10 mouse cellular contexts compared by ENCODE assay signal in the genomic region with DNA sequence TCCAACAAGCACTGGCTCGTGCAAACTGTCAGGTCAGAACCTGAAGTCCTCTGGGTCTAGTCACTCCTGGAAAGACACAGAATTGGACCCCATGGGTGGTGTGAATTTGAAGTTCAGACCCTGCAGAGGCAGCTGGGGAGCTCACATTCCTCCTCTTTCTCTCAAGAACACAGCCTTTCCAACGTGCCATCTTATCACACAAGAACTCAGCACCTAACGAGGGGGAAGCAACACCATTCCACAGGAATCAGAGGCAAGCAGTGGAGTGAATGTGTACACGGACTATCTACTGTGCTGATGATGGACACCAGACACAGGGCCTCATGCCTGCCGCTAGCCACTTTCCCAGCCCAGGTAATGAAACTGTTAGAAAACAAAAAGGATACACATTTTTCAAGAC. TPM values are rescaled to one million over a fixed set of nuclear protein-coding genes. Genes with fewer than 3 reads are reported as not detected.
DNase-seq lines count a peak whose midpoint lies in the region; ATAC-seq lines count a peak whose summit lies in the region.
"Had no signal": no experiment of that assay in that cellular context is flagged by ENCODE, and none has a peak within 500 bp of the region (broad histone marks: within the 10 kb centered on the region; RNA-seq: fewer than 3 reads in every experiment).

No protein-coding gene starts in this region.

- peak; percentile 34 for DNase-seq in forebrain, embryonic 11.5 days (ENCODE audit: low spot score)
- no peak for DNase-seq in limb, embryonic 10.5 days (ENCODE audit: low spot score)
- no peak for DNase-seq in embryonic facial prominence, embryonic 14.5 days (ENCODE audit: low spot score)
- DNase-seq in cerebellum, adult 11 months, result no peak
- no peak for DNase-seq in left cerebral cortex, adult 9 months (ENCODE audit: low spot score in 2 of 2)
- DNase-seq: lung, adult 18-20 months; thymus, adult 2 months had no signal

- no peak overlapping the region for H3K9ac ChIP-seq in forebrain, embryonic 11.5 days (ENCODE audit: low read length)
- no peak overlapping the region for H3K9ac ChIP-seq in forebrain, embryonic 16.5 days (replicated peaks; ENCODE audit: low read depth, low read length)
- H3K9ac ChIP-seq in limb, embryonic 12.5 days (replicated peaks), result peak overlapping the region; percentile 44; the same call in 1 of the 2 replicates
- H3K9ac ChIP-seq in embryonic facial prominence, embryonic 14.5 days (ENCODE audit: low read depth, low read length), result peak overlapping the region; percentile 99
- no peak overlapping the region for H3K9ac ChIP-seq in liver, embryonic 15.5 days

- no peak overlapping the region for H3K4me3 ChIP-seq in forebrain, embryonic 11.5 days (ENCODE audit: low read depth, low read length)
- H3K4me3 ChIP-seq in forebrain, embryonic 16.5 days (replicated peaks; ENCODE audit: low read length), result no peak overlapping the region
- H3K4me3 ChIP-seq in limb, embryonic 12.5 days (replicated peaks), result peak overlapping the region; percentile 27
- no peak overlapping the region; the same call in 1 of the 2 replicates for H3K4me3 ChIP-seq in limb, embryonic 10.5 days
- peak overlapping the region; percentile 98 for H3K4me3 ChIP-seq in embryonic facial prominence, embryonic 14.5 days (ENCODE audit: low read depth, low read length)
- peak overlapping the region; percentile 82 for H3K4me3 ChIP-seq in liver, embryonic 15.5 days (replicated peaks)

- peaks cover 12% of the 10 kb centered on the region; the same call in 1 of the 2 replicates for H3K4me1 ChIP-seq in forebrain, embryonic 11.5 days (replicated peaks; ENCODE audit: control insufficient read depth, insufficient read depth, low read length)
- H3K4me1 ChIP-seq in forebrain, embryonic 16.5 days (replicated peaks; ENCODE audit: control insufficient read depth, insufficient read depth, low read length), result peaks cover 21% of the 10 kb centered on the region
- H3K4me1 ChIP-seq in limb, embryonic 12.5 days (replicated peaks), result peaks cover 14% of the 10 kb centered on the region
- H3K4me1 ChIP-seq in limb, embryonic 10.5 days, result peaks cover 23% of the 10 kb centered on the region
- H3K4me1 ChIP-seq in embryonic facial prominence, embryonic 14.5 days (ENCODE audit: control insufficient read depth, insufficient read depth, low read length), result peaks cover 14% of the 10 kb centered on the region
- peaks cover 39% of the 10 kb centered on the region for H3K4me1 ChIP-seq in liver, embryonic 15.5 days (replicated peaks)

- no peak for ATAC-seq in forebrain, embryonic 11.5 days (replicated peaks; ENCODE audit: low FRiP score)
- ATAC-seq in forebrain, embryonic 16.5 days, result no peak
- ATAC-seq in limb, embryonic 12.5 days (ENCODE audit: insufficient number of reproducible peaks, insufficient read depth, low FRiP score, low TSS enrichment, low read depth), result no peak
- ATAC-seq in embryonic facial prominence, embryonic 14.5 days (ENCODE audit: low read depth), result no peak
- ATAC-seq in liver, embryonic 15.5 days (ENCODE audit: insufficient read depth), result no peak

- no peak overlapping the region for H3K27ac ChIP-seq in forebrain, embryonic 11.5 days (ENCODE audit: low read depth, low read length)
- no peak overlapping the region for H3K27ac ChIP-seq in forebrain, embryonic 16.5 days (ENCODE audit: low read length)
- no peak overlapping the region for H3K27ac ChIP-seq in limb, embryonic 12.5 days
- no peak overlapping the region for H3K27ac ChIP-seq in limb, embryonic 10.5 days
- H3K27ac ChIP-seq in embryonic facial prominence, embryonic 14.5 days (replicated peaks; ENCODE audit: low read depth, low read length), result no peak overlapping the region
- no peak overlapping the region for H3K27ac ChIP-seq in liver, embryonic 15.5 days (replicated peaks)

- no peak overlapping the region for H3K4me2 ChIP-seq in forebrain, embryonic 11.5 days (ENCODE audit: low read depth, low read length, severe bottlenecking)
- no peak overlapping the region for H3K4me2 ChIP-seq in forebrain, embryonic 16.5 days (ENCODE audit: low read length)
- peak overlapping the region; percentile 92 for H3K4me2 ChIP-seq in limb, embryonic 12.5 days
- peak overlapping the region; percentile 89 for H3K4me2 ChIP-seq in embryonic facial prominence, embryonic 14.5 days (ENCODE audit: low read depth, low read length)
- H3K4me2 ChIP-seq in liver, embryonic 15.5 days, result peak overlapping the region; percentile 93

- H3K36me3 ChIP-seq in forebrain, embryonic 11.5 days (ENCODE audit: control insufficient read depth, insufficient read depth, low read length), result peaks cover 5% of the 10 kb centered on the region; the same call in 1 of the 2 replicates
- peaks cover 20% of the 10 kb centered on the region for H3K36me3 ChIP-seq in forebrain, embryonic 16.5 days (ENCODE audit: control insufficient read depth, insufficient read depth)
- peaks cover 49% of the 10 kb centered on the region for H3K36me3 ChIP-seq in limb, embryonic 12.5 days
- peaks cover 55% of the 10 kb centered on the region for H3K36me3 ChIP-seq in limb, embryonic 10.5 days
- peaks cover 45% of the 10 kb centered on the region for H3K36me3 ChIP-seq in embryonic facial prominence, embryonic 14.5 days (ENCODE audit: control insufficient read depth, insufficient read depth, low read length)
- peaks cover 52% of the 10 kb centered on the region for H3K36me3 ChIP-seq in liver, embryonic 15.5 days (replicated peaks)

- no peaks in the 10 kb centered on the region for H3K9me3 ChIP-seq in forebrain, embryonic 11.5 days (ENCODE audit: control insufficient read depth, low read length)
- H3K9me3 ChIP-seq in forebrain, embryonic 16.5 days (ENCODE audit: control insufficient read depth, low read length), result no peaks in the 10 kb centered on the region
- no peaks in the 10 kb centered on the region for H3K9me3 ChIP-seq in limb, embryonic 12.5 days
- H3K9me3 ChIP-seq in limb, embryonic 10.5 days (replicated peaks), result no peaks in the 10 kb centered on the region
- no peaks in the 10 kb centered on the region for H3K9me3 ChIP-seq in embryonic facial prominence, embryonic 14.5 days (ENCODE audit: control insufficient read depth, low read length)
- H3K9me3 ChIP-seq in liver, embryonic 15.5 days (replicated peaks), result no peaks in the 10 kb centered on the region

- no peaks in the 10 kb centered on the region for H3K27me3 ChIP-seq in forebrain, embryonic 11.5 days (ENCODE audit: control insufficient read depth, insufficient read depth, low read length)
- no peaks in the 10 kb centered on the region for H3K27me3 ChIP-seq in forebrain, embryonic 16.5 days (replicated peaks; ENCODE audit: control insufficient read depth, insufficient read depth, low read length)
- H3K27me3 ChIP-seq in limb, embryonic 12.5 days, result no peaks in the 10 kb centered on the region
- no peaks in the 10 kb centered on the region for H3K27me3 ChIP-seq in limb, embryonic 10.5 days (ENCODE audit: low read depth, poor library complexity, severe bottlenecking)
- no peaks in the 10 kb centered on the region for H3K27me3 ChIP-seq in embryonic facial prominence, embryonic 14.5 days (replicated peaks; ENCODE audit: control insufficient read depth, insufficient read depth, low read length)
- H3K27me3 ChIP-seq in liver, embryonic 15.5 days, result no peaks in the 10 kb centered on the region

- WGBS in forebrain, embryonic 11.5 days, result 82% methylated on average over 5 of the region's 5 CpGs
- 66% methylated on average over 5 of the region's 5 CpGs for WGBS in forebrain, embryonic 16.5 days
- 81% methylated on average over 5 of the region's 5 CpGs for WGBS in limb, embryonic 12.5 days
- 87% methylated on average over 5 of the region's 5 CpGs for WGBS in limb, embryonic 10.5 days
- 64% methylated on average over 5 of the region's 5 CpGs for WGBS in embryonic facial prominence, embryonic 14.5 days
- 64% methylated on average over 5 of the region's 5 CpGs for WGBS in liver, embryonic 15.5 days (ENCODE audit: insufficient replicate concordance)

RNA-seq across cellular contexts. Expression of gene Sec61a1, which starts 2.0 kb away (rescaled TPM):
- 199 and 202 TPM in 2 replicates for polyA plus RNA-seq in forebrain, embryonic 11.5 days (2014; fragmentation: Nextera tagmentation; extraction: Ambion mirVana)
- 170 and 178 TPM in 2 replicates for polyA plus RNA-seq in forebrain, embryonic 16.5 days (2015; fragmentation: Nextera tagmentation; extraction: Ambion mirVana)
- polyA plus RNA-seq in limb, embryonic 12.5 days (2016; fragmentation: Nextera tagmentation; extraction: Ambion mirVana), result 219 and 223 TPM in 2 replicates
- 231 and 238 TPM in 2 replicates for polyA plus RNA-seq in limb, embryonic 10.5 days (2016; fragmentation: Nextera tagmentation; extraction: Ambion mirVana)
- polyA plus RNA-seq in embryonic facial prominence, embryonic 14.5 days (2014; fragmentation: Nextera tagmentation; extraction: Ambion mirVana), result 268 and 278 TPM in 2 replicates
- 123 and 141 TPM in 2 replicates for polyA plus RNA-seq in liver, embryonic 15.5 days (2015; fragmentation: Nextera tagmentation; extraction: Ambion mirVana)

RNA-seq across cellular contexts. Expression of gene Ruvbl1, which starts 51.5 kb away (rescaled TPM):
- 166 and 175 TPM in 2 replicates for polyA plus RNA-seq in forebrain, embryonic 11.5 days (2014; fragmentation: Nextera tagmentation; extraction: Ambion mirVana)
- 133 and 146 TPM in 2 replicates for polyA plus RNA-seq in forebrain, embryonic 16.5 days (2015; fragmentation: Nextera tagmentation; extraction: Ambion mirVana)
- polyA plus RNA-seq in limb, embryonic 12.5 days (2016; fragmentation: Nextera tagmentation; extraction: Ambion mirVana), result 160 and 161 TPM in 2 replicates
- polyA plus RNA-seq in limb, embryonic 10.5 days (2016; fragmentation: Nextera tagmentation; extraction: Ambion mirVana), result 235 and 258 TPM in 2 replicates
- 118 and 131 TPM in 2 replicates for polyA plus RNA-seq in embryonic facial prominence, embryonic 14.5 days (2014; fragmentation: Nextera tagmentation; extraction: Ambion mirVana)
- 68.2 and 73.7 TPM in 2 replicates for polyA plus RNA-seq in liver, embryonic 15.5 days (2015; fragmentation: Nextera tagmentation; extraction: Ambion mirVana)

Comparison
In these comparisons a context has a peak if more than half of its experiments do, and no peak if none do; other contexts are left out.
1. H3K4me3 ChIP-seq: peak in limb, embryonic 12.5 days (single experiment), embryonic facial prominence, embryonic 14.5 days (single experiment) and liver, embryonic 15.5 days (single experiment); none in forebrain, embryonic 11.5 days (single experiment), forebrain, embryonic 16.5 days (single experiment) and limb, embryonic 10.5 days (single experiment).
2. H3K4me2 ChIP-seq: peak in limb, embryonic 12.5 days (single experiment), embryonic facial prominence, embryonic 14.5 days (single experiment) and liver, embryonic 15.5 days (single experiment); none in forebrain, embryonic 11.5 days (single experiment) and forebrain, embryonic 16.5 days (single experiment).
3. H3K9ac ChIP-seq: peak in limb, embryonic 12.5 days (single experiment) and embryonic facial prominence, embryonic 14.5 days (single experiment); none in forebrain, embryonic 11.5 days (single experiment), forebrain, embryonic 16.5 days (single experiment) and liver, embryonic 15.5 days (single experiment).